Mouse (Mus musculus) left cerebral cortex, adult 8-10 months (tissue): Measurements from ENCODE around the gene Gga3. TPM values are rescaled to one million over a fixed set of nuclear protein-coding genes. Genes with fewer than 3 reads are reported as not detected.
"Not testable (repeated sequence)": the region's sequence is repeated elsewhere in the genome, so short reads cannot be mapped to it uniquely, and the experiment has no call there.

Experiments used
- DNase-seq, 2 experiments: peaks; one replicate each; pipeline ENCODE4 v3.0.0; 2022; ENCODE audit warnings: low spot score in 2 of 2
- total RNA-seq, 4 experiments: library from RNA; stranded (reverse); gene quantifications; 2 replicates each; pipeline ENCODE4 v1.2.4; 2022

The Gga3 gene
- total RNA-seq: 10 to 100 TPM; 73.8 to 92.9 (median 89.0) TPM

GRCm38 (mm10) chr11:115603476-115604303, at the start of gene Gga3, which contains the start of gene Mrps7:
TSS of gene Gga3 (minus strand) at chr11:115604051.
TSS of gene Mrps7 (plus strand) at chr11:115603925.
- DNase-seq: peak; percentile 79 to 83

DNA sequence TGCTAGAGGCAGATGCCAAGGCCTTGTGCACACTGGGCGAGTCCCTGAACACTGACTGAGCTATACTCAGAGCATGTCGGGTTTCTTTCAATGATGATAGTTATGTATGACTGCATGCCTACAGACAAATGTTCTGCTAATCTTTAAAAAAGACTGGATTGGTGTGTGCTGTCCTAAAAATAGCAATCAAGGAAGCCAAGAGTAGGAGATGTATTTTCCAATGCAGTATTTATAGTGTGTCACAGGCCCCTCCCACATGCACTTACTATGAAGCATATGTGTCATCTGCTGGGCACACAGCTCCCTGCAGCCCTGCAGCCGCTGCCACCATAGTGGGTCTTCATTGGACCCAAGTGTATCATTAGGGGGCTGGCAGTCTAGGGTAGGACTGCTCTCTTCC, 49.3 kb upstream of the Gga3 start:
- DNase-seq: peak in 1 of 2 experiments; percentile 47

- DNase-seq: no peak
Observed at GRCm38 (mm10) chr11:115651680-115652079, 47.8 kb upstream of the Gga3 start.

DNA sequence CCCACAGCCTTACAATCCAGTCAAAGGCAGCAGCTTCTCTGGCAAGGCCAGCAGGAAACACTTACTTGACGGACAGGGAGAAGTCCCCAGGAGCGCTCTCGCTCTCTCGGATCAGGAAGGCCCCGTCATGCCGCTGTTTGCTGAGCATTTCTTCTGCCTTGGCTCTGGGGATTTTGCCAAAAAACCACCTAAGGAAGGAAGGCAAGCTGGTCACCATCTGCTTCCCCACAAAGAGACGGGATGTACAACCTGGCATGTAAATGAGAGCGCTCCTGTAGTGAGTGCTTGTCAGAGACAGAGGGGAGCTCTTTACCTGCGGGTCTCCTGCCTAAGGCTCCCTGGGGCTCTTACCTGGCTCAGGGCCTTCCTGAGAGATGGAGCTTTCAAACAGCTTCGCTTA, 45.9 kb upstream of the Gga3 start:
- peak in 1 of 2 experiments; percentile 54 for DNase-seq

DNA sequence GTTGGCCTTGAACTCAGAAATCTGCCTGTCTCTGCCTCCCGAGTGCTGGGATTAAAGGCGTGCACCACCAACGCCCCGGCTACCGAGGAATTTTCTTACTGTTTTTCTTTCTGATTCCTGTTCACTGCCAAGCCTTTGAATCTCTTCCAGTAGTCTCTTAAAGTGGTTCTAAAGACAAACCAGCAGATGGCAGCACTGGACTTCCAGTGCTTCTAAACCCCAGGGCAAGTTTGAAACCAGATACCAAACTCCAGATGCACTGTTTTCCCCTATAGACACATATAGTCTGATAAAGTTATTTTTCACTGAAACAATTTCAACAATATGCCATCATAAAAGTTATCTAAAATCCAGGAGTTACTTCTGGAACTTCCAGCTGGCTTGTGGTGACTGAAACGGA, 43.6 kb upstream of the Gga3 start:
- DNase-seq: peak in 1 of 2 experiments; percentile 43

DNA sequence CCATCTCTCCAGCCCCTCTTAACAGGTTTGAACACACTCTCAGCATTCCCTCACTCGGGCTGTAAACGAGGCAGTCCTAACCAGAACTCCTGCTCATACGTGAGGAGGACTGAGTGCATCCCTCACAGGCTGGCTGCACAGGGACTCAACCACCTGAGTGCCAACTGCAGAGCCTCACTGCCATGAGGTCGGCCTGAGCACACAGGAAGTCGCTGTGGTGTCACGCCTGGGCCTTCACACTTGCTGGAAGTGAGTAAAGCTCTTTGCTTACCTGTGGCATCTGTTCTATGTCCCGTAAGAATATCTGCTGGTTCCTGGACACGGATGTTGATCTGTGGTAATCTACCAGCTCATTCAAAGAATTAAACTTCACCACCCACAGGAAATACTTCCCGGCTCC, 42.6 kb upstream of the Gga3 start:
- DNase-seq: no peak

GRCm38 (mm10) chr11:115645498-115645897, 41.6 kb upstream of the Gga3 start:
- DNase-seq: not testable (repeated sequence)

GRCm38 (mm10) chr11:115644308-115644707, 40.5 kb upstream of the Gga3 start:
- no peak for DNase-seq

DNA sequence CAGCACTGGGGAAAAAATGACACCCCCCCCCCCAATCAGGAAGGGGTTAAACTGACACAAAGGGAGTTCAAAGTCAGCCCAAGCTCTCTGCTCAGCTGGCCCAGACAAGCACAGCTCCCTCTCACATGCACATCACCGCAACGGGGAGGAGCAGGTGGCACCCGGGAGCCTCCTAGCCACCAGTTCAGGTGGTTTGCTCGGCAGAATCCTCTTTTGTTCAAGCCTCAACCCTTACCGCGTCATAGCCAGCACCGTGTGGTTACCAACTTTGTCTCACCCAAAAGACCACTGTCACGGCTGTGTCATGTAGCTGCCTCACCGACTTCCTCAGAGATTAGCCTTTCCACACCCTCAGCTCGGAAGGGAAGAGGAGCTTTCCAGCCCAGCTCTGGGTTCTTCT, 39.4 kb upstream of the Gga3 start:
- DNase-seq: no peak

- no peak for DNase-seq
Observed at GRCm38 (mm10) chr11:115642705-115643104, 38.9 kb upstream of the Gga3 start.

DNA sequence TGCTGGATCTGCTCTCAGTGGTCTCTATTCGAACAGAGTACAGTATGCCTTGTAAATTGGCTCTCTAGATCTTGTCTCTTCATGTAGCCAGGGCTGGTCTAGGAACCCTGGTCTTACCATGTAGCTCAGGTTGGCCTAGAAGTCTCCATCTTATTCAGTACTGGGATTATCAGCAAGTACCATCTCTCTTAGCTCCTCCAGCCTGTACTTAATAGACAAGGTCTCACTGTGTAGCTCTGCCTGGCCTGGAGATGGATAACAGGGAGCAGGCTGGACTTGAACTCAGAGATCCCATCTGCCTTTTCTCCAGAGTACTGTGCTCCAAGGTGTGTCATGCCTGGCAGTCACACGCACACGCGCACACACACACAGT, 37.8 kb upstream of the Gga3 start:
- DNase-seq: no peak

DNA sequence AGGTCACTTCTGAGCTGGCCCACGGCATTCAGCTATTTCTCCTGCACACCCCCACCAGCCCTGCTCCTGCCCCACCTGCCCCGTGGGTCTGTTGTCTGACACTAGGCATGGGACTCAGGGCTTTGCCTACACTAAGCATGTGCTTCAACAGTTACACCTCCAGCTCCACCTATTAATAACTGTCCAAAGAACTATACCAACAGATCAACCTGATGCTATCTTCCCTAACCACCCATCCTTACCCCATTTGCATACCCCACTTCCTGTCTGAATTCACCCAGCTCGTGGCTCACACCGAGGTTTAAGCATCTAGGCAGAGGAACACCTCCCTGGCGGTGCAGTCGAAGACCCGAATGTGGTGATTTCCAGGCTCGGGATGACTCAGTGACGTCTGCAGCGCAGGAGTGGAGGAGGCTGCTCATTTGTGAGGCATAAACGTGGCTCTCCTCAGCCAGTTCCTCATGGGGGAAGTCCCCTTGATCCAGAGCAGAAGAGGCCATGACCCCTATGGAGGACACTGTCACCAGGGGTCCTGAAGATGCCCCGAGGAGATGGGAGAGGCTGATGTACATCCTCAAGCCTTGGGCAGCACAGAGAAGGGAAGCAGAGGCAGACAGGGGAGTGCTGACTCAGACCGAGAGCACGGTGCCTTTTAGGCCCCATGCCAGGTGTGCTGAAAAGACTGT, 37.3 kb upstream of the Gga3 start:
- peak in 1 of 2 experiments; percentile 30 for DNase-seq

DNA sequence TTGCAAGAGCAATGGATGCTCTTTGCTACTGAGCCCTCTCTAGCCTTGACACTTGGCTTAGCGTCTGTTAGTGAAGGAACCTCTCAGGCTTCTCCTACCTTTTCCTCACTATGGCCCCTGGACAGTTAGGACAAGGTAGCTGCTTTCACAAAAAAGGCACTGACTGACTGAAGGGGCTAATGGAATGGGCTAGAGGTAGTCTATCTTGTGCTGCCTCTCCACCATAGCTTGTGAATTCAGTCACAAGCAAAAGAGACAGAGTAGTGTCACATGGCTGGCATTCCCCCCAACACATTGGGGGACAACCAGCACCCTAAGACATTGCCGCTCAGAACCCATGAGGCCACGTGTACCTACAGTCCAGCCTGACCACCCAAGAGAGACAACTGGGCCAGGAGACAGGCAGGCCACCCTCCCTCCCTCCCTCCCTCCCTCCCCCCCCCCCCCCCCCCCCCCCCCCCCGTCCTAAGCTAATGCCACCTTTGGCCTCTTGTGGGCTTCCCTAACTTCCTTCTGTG, 36.5 kb upstream of the Gga3 start:
- no peak for DNase-seq

DNA sequence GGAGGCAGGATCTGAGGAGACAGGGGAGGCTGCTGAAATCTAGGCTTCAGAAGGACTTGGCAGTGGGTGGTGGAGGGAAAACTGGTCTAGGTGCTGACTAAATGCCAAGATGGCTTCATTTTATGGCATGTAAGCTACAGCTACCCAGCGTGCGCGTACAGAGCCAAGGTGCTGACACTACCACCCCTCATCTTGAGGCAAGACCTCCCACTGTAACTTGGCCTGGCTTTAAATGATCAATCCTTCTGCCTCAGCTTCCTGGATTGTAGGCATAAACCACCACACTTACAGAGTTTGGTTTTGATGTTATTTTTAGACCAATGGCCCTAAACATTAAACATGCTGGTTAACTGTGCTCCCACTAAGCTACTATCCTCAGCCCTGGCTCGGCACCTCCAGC, 35.7 kb upstream of the Gga3 start:
- no peak for DNase-seq

- no peak for DNase-seq
Observed at GRCm38 (mm10) chr11:115638498-115639409, 34.9 kb upstream of the Gga3 start.

- DNase-seq: no peak
Observed at GRCm38 (mm10) chr11:115636960-115637359, 33.1 kb upstream of the Gga3 start.

DNA sequence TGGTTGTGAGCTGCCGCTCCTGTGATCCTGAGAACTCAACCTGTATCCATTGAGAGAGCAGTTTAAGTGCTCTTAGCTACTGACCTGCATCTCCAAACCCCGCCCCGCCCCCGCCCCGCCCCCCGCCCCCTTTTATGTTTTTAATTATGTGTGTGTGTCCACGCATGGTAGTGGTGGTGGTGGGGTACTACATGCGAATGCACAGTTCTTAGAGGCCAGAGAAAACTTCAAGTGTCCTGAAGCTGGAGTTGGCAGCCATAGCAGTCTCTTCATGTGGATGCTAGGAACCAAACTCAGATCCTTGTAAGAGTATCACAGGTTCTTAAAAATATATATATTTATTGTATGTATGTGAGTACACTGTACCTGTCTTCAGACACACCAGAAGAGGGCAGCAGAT, 31.6 kb upstream of the Gga3 start:
- DNase-seq: no peak

GRCm38 (mm10) chr11:115635041-115635440, 31.2 kb upstream of the Gga3 start:
- DNase-seq: no peak

- no peak for DNase-seq
Observed at GRCm38 (mm10) chr11:115634109-115634508, 30.3 kb upstream of the Gga3 start.

- no peak for DNase-seq
Observed at GRCm38 (mm10) chr11:115632862-115633261, 29.0 kb upstream of the Gga3 start.

DNA sequence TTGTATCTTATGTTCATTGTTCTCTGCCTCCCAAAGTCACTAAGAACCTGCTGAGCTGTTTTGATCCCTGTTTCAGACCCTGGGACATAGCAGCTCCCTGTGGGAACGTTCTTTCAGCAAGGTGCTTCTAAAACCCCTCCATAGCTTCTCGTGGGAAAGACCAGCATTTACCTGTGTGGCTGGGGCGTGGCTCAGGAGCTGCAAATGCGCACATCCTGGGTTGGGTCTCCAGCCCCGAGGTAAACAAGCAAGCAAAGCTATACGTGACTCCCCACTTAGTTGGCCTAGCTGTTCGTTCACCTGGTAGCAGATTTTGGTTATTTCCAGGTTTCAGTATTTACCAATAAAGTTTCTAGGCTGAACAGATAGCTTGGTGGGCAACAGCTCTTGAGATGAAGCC, 28.4 kb upstream of the Gga3 start:
- no peak for DNase-seq
